Mouse (Mus musculus): Measurements from ENCODE around the gene Psme4. TPM values are rescaled to one million over a fixed set of nuclear protein-coding genes. Genes with fewer than 3 reads are reported as not detected.

Gene Psme4
- polyA plus RNA-seq, 1 experiment from 2014 or later = 31.2 TPM

- Histone ChIP-seq H3K36me3 (peaks cover 14% of the 10 kb centered on the region; the same call in 1 of the 2 replicates), H3K4me3 (no peak overlapping the region), H3K9ac (no peak overlapping the region), H3K9me3 (no peaks in the 10 kb centered on the region), H3K27me3 (replicated peaks) (no peaks in the 10 kb centered on the region), H3K4me2 (replicated peaks) (no peak overlapping the region), H3K27ac (no peak overlapping the region), H3K4me1 (no peaks in the 10 kb centered on the region)
- 94% methylated on average over 1 of the region's 1 CpGs for WGBS
- ATAC-seq (ENCODE audit: low FRiP score, low read depth) = no peak
Observed at GRCm38 (mm10) chr11:30793753-30794152, 22.2 kb downstream of the Psme4 start.

DNA sequence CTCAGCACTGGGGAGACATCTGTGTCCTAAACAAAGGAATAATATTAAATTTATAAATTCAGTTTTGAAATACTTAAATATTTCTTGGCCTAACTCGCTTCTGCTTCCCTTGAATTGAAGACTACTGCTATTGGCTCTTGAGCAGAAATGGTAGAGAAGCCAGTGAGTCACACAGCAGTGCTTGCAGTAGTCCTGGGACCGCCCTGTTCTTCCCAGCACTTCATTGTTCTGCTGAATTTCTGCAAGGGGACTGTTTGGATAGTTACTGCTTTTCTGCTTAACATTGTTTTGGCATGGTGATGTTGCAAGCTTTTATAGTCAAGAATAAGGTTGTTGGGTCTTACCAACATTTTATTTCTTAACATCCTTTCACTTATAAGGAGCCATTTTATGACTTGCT, 25.7 kb downstream of the Psme4 start:
- Histone ChIP-seq H3K27me3 (replicated peaks) (no peaks in the 10 kb centered on the region), H3K9me3 (no peaks in the 10 kb centered on the region), H3K36me3 (peaks cover 14% of the 10 kb centered on the region; the same call in 1 of the 2 replicates), H3K9ac (no peak overlapping the region), H3K4me1 (no peaks in the 10 kb centered on the region), H3K4me2 (replicated peaks) (no peak overlapping the region), H3K27ac (no peak overlapping the region), H3K4me3 (no peak overlapping the region)
- no peak for ATAC-seq (ENCODE audit: low FRiP score, low read depth)
- 93% methylated on average over 2 of the region's 2 CpGs for WGBS

GRCm38 (mm10) chr11:30799496-30799895, 28.0 kb downstream of the Psme4 start:
- no peaks in the 10 kb centered on the region for H3K9me3 ChIP-seq
- H3K27ac ChIP-seq = no peak overlapping the region
- WGBS = 79% methylated on average over 1 of the region's 1 CpGs
- H3K4me1 ChIP-seq = no peaks in the 10 kb centered on the region
- no peak overlapping the region for H3K4me3 ChIP-seq
- H3K9ac ChIP-seq = no peak overlapping the region
- ATAC-seq (ENCODE audit: low FRiP score, low read depth) = no peak
- no peak overlapping the region for H3K4me2 ChIP-seq (replicated peaks)
- peaks cover 1% of the 10 kb centered on the region; the same call in 1 of the 2 replicates for H3K36me3 ChIP-seq
- no peaks in the 10 kb centered on the region for H3K27me3 ChIP-seq (replicated peaks)

GRCm38 (mm10) chr11:30800091-30800490, 28.6 kb downstream of the Psme4 start:
- no peak for ATAC-seq (ENCODE audit: low FRiP score, low read depth)
- H3K36me3 ChIP-seq = peaks cover 1% of the 10 kb centered on the region; the same call in 1 of the 2 replicates
- no peaks in the 10 kb centered on the region for H3K4me1 ChIP-seq

GRCm38 (mm10) chr11:30802421-30802820, 30.9 kb downstream of the Psme4 start:
- Histone ChIP-seq H3K9me3 (no peaks in the 10 kb centered on the region), H3K9ac (no peak overlapping the region), H3K4me3 (no peak overlapping the region), H3K36me3 (peaks cover 5% of the 10 kb centered on the region; the same call in 1 of the 2 replicates), H3K27ac (no peak overlapping the region), H3K27me3 (replicated peaks) (no peaks in the 10 kb centered on the region), H3K4me2 (replicated peaks) (no peak overlapping the region), H3K4me1 (no peaks in the 10 kb centered on the region)
- 88% methylated on average over 1 of the region's 1 CpGs for WGBS
- no peak for ATAC-seq (ENCODE audit: low FRiP score, low read depth)

More at GRCm38 (mm10) chr11:30800091-30800490, 28.6 kb downstream of the Psme4 start:
- Histone ChIP-seq H3K9me3 (no peaks in the 10 kb centered on the region), H3K4me3 (no peak overlapping the region), H3K4me2 (replicated peaks) (no peak overlapping the region), H3K9ac (no peak overlapping the region), H3K27me3 (replicated peaks) (no peaks in the 10 kb centered on the region), H3K27ac (no peak overlapping the region)

GRCm38 (mm10) chr11:30821116-30821515, 49.6 kb downstream of the Psme4 start:
- Histone ChIP-seq H3K9me3 (no peaks in the 10 kb centered on the region), H3K4me2 (replicated peaks) (no peak overlapping the region), H3K4me1 (no peaks in the 10 kb centered on the region), H3K36me3 (peaks cover 40% of the 10 kb centered on the region), H3K27ac (no peak overlapping the region), H3K4me3 (no peak overlapping the region), H3K27me3 (replicated peaks) (no peaks in the 10 kb centered on the region), H3K9ac (no peak overlapping the region)
- 94% methylated on average over 5 of the region's 5 CpGs for WGBS
- ATAC-seq (ENCODE audit: low FRiP score, low read depth) = no peak

- Histone ChIP-seq H3K27ac (no peak overlapping the region), H3K36me3 (peaks cover 45% of the 10 kb centered on the region), H3K4me1 (no peaks in the 10 kb centered on the region), H3K27me3 (replicated peaks) (no peaks in the 10 kb centered on the region), H3K4me2 (replicated peaks) (no peak overlapping the region), H3K9ac (no peak overlapping the region), H3K4me3 (no peak overlapping the region), H3K9me3 (no peaks in the 10 kb centered on the region)
- no peak for ATAC-seq (ENCODE audit: low FRiP score, low read depth)
- 98% methylated on average over 2 of the region's 2 CpGs for WGBS
Observed at GRCm38 (mm10) chr11:30838793-30839192, 67.3 kb downstream of the Psme4 start.

DNA sequence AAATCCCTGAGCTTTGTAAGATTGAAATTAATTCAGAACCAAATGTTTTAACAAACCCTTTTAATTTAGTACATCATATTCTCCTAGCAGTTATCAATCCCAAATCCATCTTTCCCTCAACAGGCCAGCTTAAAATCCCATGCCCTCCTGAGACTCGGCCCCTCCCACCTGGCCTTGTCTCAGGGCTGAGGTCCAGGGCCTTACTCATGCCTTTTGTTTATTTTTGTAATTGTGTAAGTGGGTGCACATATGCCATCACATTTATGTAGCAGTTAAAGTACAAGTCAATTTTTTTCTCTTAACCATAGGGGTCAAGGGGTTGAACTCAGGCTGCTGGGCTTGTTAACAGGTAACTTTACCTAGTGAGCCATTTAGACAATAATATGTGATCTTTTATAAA, 72.8 kb downstream of the Psme4 start:
- Histone ChIP-seq H3K9ac (no peak overlapping the region), H3K9me3 (no peaks in the 10 kb centered on the region), H3K36me3 (peaks cover 48% of the 10 kb centered on the region), H3K27ac (no peak overlapping the region), H3K4me1 (no peaks in the 10 kb centered on the region), H3K4me2 (replicated peaks) (no peak overlapping the region), H3K4me3 (no peak overlapping the region), H3K27me3 (replicated peaks) (no peaks in the 10 kb centered on the region)
- ATAC-seq (ENCODE audit: low FRiP score, low read depth) = no peak
- WGBS = 100% methylated on average over 1 of the region's 1 CpGs

- H3K4me1 ChIP-seq = no peaks in the 10 kb centered on the region
- no peak overlapping the region for H3K4me2 ChIP-seq (replicated peaks)
- H3K36me3 ChIP-seq = peaks cover 35% of the 10 kb centered on the region
Observed at GRCm38 (mm10) chr11:30872425-30872824, 100.9 kb downstream of the Psme4 start.

DNA sequence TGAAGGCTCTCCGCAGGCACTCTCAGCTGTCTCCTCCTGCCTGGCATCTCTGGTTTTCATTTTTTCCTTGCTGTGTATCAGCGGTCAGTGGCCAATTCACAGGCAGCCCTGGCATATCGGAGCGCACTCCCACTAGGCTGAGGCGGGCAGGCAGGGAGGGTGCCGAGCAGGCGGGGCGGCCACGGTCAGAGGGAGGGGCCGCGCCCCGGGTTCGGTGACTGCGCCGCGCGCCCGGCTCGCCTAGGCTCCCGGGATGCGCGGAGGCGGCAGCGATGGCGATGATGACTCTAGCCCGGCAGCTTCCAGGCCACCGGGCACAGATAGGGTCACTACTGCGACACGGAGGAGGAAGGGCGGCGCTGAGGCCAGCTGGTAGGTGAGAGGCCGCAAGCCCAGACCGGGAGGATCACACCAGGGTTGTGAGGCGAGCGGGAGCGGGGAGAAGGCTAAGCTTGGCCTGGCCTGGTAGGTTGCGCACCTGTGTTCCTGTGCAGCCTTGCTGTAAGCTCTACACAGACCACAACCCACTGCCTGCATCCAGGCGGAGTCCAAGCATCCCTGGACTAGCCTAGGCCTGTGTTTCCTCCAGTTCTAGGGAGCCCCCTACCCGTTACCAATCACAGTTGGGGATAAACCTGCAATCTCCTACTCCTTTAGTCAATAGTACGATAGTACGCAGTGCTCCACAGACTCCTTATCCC, 113.8 kb downstream of the Psme4 start, which contains the start of the genes Gpr75 and Asb3:
Gene Gpr75 (plus strand): TSS at position 188 of the 701 bp plus-strand sequence.
Gene Asb3 (plus strand): TSS at position 246 of the 701 bp plus-strand sequence.
- peak; percentile 93 for ATAC-seq (ENCODE audit: low FRiP score, low read depth)
- peak within 1 kb of the TSS; percentile 50 for H3K4me3 ChIP-seq
- peaks cover 10% of the 10 kb centered on the region; the same call in 1 of the 2 replicates for H3K4me1 ChIP-seq
- H3K9ac ChIP-seq = peak within 1 kb of the TSS; percentile 65
- H3K4me2 ChIP-seq (replicated peaks) = peak within 1 kb of the TSS; percentile 88
- no peaks in the 10 kb centered on the region for H3K9me3 ChIP-seq
- no peak within 1 kb of the TSS for H3K27ac ChIP-seq
- no peaks in the 10 kb centered on the region for H3K27me3 ChIP-seq (replicated peaks)
- 4% methylated on average over 41 of the region's 41 CpGs for WGBS
- H3K36me3 ChIP-seq = peaks cover 3% of the 10 kb centered on the region

More at GRCm38 (mm10) chr11:30872425-30872824, 100.9 kb downstream of the Psme4 start:
- H3K27ac ChIP-seq = no peak overlapping the region
- H3K9me3 ChIP-seq = no peaks in the 10 kb centered on the region
- ATAC-seq (ENCODE audit: low FRiP score, low read depth) = no peak
- H3K4me3 ChIP-seq = no peak overlapping the region
- H3K9ac ChIP-seq = no peak overlapping the region
- H3K27me3 ChIP-seq (replicated peaks) = no peaks in the 10 kb centered on the region

GRCm38 (mm10) chr11:30888153-30888552, 116.6 kb downstream of the Psme4 start:
- ATAC-seq (ENCODE audit: low FRiP score, low read depth) = no peak
- H3K27ac ChIP-seq = no peak overlapping the region
- no peaks in the 10 kb centered on the region for H3K27me3 ChIP-seq (replicated peaks)
- H3K9me3 ChIP-seq = no peaks in the 10 kb centered on the region
- H3K4me1 ChIP-seq = peaks cover 10% of the 10 kb centered on the region; the same call in 1 of the 2 replicates
- H3K36me3 ChIP-seq = no peaks in the 10 kb centered on the region
- no peak overlapping the region for H3K4me2 ChIP-seq (replicated peaks)
- no peak overlapping the region for H3K4me3 ChIP-seq
- WGBS = 87% methylated on average over 2 of the region's 2 CpGs
- H3K9ac ChIP-seq = no peak overlapping the region

GRCm38 (mm10) chr11:30896201-30896600, 124.7 kb downstream of the Psme4 start:
- Histone ChIP-seq H3K9me3 (no peaks in the 10 kb centered on the region), H3K36me3 (no peaks in the 10 kb centered on the region), H3K9ac (no peak overlapping the region), H3K27me3 (replicated peaks) (no peaks in the 10 kb centered on the region), H3K4me1 (no peaks in the 10 kb centered on the region), H3K4me3 (no peak overlapping the region), H3K27ac (no peak overlapping the region), H3K4me2 (replicated peaks) (no peak overlapping the region)
- 85% methylated on average over 1 of the region's 1 CpGs for WGBS
- ATAC-seq (ENCODE audit: low FRiP score, low read depth) = no peak

- Histone ChIP-seq H3K4me2 (replicated peaks) (no peak overlapping the region), H3K4me3 (no peak overlapping the region), H3K9ac (no peak overlapping the region), H3K27me3 (replicated peaks) (no peaks in the 10 kb centered on the region), H3K9me3 (0 out of 2 replicates have a peak, but pooled peaks cover under 1% of the 10 kb centered on the region), H3K27ac (no peak overlapping the region), H3K4me1 (no peaks in the 10 kb centered on the region), H3K36me3 (no peaks in the 10 kb centered on the region)
- ATAC-seq (ENCODE audit: low FRiP score, low read depth) = no peak
Observed at GRCm38 (mm10) chr11:30899312-30899711, 127.8 kb downstream of the Psme4 start.

Measured in neural tube, embryonic 12.5 days (tissue).